Mouse (Mus musculus) c-Kit-negative CD71-positive TER-119-positive erythroid progenitor cells, embryonic 14.5 days (primary cell): ENCODE results near the gene Aen.

Experiments used
- DNase-seq: peaks from one replicate; pipeline ENCODE4 v3.0.0-alpha.2; 2013; ENCODE audit warnings: low read depth, low spot score

Aen gene

DNA sequence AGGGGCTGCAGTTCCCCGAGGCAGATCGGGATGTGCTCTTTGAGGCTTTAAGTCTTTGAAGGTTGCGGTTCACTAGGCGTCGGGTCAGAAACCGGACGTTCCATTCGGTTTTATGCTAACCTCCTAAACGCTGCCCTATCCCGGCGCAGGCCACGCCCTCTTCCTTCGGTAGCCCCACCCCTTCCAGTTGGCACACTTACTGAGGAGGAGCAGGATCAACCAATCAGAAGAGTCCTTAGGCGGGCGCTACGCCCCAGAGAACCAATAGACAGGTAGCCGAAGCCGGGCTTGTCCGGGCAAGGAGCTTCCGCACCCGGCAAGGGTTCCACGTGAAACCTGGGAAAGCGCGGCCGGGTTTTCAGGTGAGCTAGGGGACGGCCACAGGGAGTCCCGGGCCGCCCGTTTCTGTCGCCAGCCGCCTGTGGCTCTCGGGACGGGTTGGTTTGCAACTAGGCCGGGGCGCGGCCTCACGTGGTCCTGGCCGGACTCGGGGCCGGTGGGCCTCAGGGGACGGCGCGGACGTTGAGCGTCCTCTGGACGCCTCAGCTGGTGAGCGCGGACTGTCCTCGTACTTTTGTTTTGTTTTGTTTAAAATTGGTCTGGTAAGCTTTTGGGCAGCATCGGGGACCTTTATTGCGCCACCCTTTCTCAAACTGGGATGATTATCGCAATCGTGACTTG lies at the start of gene Aen:
Aen (plus strand) TSS at position 202 of the 681 bp plus-strand sequence.
- DNase-seq = peak; percentile 98

- DNase-seq = no peak
Measured at GRCm38 (mm10) chr7:78846066-78846716, 49.5 kb upstream of the Aen start.

DNA sequence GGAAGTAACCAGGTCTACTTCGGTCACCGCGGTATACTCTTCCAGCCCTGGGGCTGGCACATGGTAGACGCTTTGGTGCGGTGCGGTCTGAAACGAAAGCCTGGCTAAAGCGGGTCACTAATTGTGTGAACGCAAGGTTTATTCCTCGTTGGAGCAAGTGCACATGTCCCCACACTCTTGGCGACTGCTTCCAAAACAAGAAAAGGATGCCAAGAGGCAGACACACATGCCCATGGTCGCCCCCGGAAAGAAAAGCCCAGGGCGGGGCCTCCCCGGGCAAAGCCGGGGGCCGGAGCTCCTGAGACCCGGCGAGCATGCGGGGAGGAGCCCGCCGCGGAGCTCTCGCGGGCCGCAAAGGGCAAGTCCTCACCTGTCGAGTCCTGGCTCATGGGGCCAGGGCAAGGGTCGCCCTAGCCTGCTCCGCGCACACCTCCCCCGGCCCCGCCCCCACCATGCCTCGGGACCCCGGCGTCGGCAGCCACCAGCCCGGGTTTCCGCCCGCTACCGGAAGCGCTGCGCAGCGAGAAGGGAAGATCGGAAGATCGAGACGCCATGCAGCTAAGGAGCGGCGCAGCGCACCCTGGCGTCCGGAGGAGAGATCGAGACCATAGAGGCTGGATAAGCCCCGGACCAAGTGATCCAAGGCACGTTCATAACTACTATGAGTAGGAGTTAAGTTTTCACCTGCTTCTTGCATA lies 48.8 kb upstream of the Aen start, which contains the start of gene Det1:
Det1 (minus strand) TSS at position 527 of the 698 bp plus-strand sequence.
- peak; percentile 80 for DNase-seq

DNA sequence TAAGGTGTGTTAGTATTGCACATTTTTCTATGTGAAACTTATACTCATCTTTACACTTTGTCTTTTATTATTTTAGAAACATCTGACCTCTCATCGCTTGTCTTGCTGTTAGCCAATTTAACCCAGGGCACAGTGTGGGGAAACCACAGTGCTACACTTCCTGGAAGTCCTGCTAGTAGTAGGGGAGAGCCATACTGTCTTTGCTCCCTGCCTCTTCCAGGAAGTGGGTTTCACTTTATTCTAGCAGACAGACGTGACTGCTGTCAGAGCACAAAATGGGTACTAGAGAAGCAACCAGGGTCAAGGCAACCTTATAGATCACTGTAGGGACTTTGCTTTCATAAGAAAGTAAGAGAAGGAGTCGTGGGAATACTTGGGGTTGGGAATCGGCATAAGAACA lies 41.6 kb upstream of the Aen start:
- DNase-seq = no peak

- no peak for DNase-seq
Measured at GRCm38 (mm10) chr7:78855044-78855655, 40.5 kb upstream of the Aen start.

DNA sequence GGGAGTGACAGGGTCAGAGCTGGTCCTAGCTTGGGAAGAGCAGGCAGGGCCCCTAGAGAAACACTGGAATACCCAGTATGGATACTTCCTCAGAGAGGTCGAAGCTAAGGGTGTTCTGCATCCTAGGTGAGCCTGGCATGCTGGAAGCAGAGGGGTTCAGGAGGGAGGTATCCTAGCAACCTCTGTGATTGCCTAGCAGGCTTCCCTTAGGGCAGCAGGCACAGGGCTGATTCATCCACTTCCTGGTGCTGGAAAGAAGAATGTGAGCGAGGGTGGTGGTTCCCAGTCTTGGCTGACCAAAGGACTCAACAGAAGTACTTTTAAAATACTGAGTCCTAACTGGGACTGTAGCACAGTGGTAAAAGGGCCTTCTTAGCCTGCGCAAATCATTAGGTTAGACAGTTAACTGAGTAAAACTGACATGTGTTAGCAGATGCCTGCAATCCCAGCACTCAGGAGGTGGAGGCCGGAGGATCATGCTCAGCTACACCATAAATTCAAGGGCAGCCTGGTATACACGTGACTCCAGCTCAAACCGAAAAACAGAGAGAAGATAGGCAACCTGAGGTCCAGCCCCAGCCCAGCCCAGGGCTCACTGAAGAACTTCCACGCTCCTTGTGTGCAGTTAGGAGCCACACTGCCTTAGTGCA lies 31.7 kb upstream of the Aen start:
- no peak for DNase-seq

DNA sequence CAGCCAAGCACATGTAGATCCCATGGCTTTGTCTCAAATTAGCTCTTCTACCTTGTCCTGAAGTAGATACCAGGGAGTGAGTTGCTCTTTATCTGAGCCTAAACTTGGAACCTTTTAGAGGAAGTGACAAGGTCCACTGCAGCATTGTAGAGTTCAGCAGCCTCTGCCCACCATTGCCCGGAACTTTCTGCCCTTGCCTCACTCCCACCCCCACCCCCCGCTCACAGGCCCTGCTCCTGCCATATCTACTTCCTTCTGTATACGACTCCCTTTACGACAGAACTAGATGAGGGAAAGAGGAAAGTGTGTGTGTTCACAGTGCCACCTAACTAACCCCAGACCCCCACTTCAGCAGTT lies 31.2 kb upstream of the Aen start:
- no peak for DNase-seq

DNA sequence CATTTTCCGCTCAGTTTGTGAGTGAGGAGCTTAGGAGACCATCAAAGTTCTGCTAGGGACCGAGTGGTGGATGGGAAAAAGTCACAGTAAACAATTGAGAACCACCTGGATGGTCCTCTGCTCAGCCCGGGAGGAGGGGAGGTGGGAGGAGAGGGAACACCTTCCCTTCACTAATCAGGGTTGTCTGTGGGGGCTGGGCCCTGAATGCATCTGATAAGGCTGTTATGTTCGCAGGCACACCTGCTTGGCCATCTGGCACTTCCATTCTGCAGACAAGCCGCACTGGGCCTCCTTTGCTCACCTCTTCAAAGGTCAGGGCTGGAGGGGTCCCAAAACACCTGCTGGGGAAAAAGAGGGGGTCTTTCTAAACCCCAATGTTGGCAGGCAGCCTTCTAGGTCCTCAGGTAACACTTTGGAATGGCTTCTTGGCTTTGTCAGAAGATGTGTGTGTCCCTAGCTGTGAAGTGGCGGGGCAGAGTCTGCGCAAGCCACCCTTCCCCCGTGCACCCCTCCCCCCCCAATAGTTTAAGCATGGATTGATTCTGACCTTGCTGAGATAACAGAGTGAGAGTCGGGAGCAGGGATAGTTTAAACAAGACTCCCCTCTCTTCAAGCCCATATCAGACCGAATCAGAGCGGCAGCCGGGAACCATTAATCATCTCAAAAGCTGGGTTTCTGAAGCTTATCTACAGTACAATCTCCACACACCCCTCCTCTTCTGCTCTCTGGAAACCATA lies 30.3 kb upstream of the Aen start:
- DNase-seq = no peak

GRCm38 (mm10) chr7:78868731-78869130 lies 26.9 kb upstream of the Aen start:
- DNase-seq = no peak

- DNase-seq = no peak
Measured at GRCm38 (mm10) chr7:78872366-78872765, 23.3 kb upstream of the Aen start.

DNA sequence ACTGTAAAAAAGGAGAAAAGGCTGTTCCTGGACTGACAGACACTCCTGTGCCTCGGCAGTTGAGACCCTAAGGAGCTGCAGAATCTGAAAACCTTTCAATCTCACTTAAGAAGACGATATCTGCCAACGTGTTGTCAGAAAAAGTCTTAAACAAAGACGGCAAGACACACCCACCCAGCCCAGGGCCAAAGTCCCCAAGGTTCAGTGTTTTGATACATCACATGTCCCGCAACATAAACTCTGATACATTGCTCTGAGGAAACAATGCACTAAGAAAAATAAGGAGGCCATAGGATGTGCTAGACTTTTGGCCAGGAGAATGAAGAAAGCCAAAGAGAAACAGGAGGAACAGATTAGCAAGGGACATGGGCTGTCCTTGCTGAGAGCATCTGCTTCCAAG lies 22.8 kb upstream of the Aen start:
- DNase-seq = no peak

- no peak for DNase-seq
Measured at GRCm38 (mm10) chr7:78881607-78882468, 13.8 kb upstream of the Aen start.

GRCm38 (mm10) chr7:78882469-78882837 lies 13.2 kb upstream of the Aen start:
- DNase-seq = no peak

GRCm38 (mm10) chr7:78883016-78883725 lies 12.5 kb upstream of the Aen start:
- no peak for DNase-seq

- DNase-seq = no peak
Measured at GRCm38 (mm10) chr7:78883726-78884060, 12.0 kb upstream of the Aen start.

DNA sequence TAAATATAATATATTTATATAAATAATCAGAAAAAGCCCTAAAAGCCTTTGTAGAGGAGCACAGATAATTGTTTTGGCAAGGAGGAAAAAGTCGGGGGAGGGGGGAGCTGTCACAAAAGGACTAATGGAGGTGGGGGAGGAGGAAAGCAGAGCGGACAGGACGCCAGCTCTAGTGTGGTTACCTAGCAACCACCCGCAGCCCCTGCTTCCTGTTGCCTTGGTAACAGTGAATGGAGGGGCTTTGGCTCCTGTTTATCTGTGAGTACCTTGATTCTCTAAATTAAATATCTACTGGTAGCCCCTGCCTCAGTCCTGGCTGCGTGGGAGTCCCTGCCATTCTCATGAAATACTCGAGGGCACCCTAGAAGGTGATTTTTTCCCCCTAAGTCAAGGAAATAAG lies 11.5 kb upstream of the Aen start:
- no peak for DNase-seq

DNA sequence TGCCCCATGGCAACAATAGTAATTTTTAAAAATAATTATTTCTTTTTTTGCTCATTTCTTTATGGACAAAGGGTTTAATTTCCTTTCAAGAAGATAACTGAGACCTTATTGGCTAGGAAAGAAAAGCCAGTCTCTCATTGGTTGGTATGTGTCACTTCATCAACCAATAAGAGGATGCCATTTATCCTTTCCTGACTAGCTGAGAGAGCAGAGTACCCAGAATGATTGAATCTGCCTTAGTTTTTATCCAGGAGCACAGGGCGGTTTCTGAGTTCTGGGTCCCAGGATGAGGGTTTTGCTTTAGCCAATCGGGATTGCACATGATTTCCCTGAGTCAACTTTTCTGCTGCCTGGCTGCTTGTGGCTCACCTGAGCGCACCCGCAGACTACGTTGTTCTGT lies 10.2 kb upstream of the Aen start:
- DNase-seq = no peak

GRCm38 (mm10) chr7:78886496-78886895 lies 9.2 kb upstream of the Aen start:
- no peak for DNase-seq

- no peak for DNase-seq
Measured at GRCm38 (mm10) chr7:78887431-78887842, 8.2 kb upstream of the Aen start.

- peak; percentile 67 for DNase-seq
Measured at GRCm38 (mm10) chr7:78890641-78891040, 5.0 kb upstream of the Aen start.
